In genomic region chr1:19109711-19110110, GRCm38 (mm10) we compare ENCODE assay signal across 10 mouse cellular contexts. TPM values are rescaled to one million over a fixed set of nuclear protein-coding genes. Genes with fewer than 3 reads are reported as not detected.
DNase-seq lines count a peak whose midpoint lies in the region; TF ChIP-seq lines count a peak whose summit lies in the region.
"Had no signal": no experiment of that assay in that cellular context is flagged by ENCODE, and none has a peak within 500 bp of the region (broad histone marks: within the 10 kb centered on the region; RNA-seq: fewer than 3 reads in every experiment).

No protein-coding gene starts in this region.

- no peak overlapping the region for H3ac ChIP-seq in myocyte (ENCODE audit: control insufficient read depth, insufficient read length)

- H3K79me2 ChIP-seq in myocyte (ENCODE audit: control insufficient read depth, insufficient read depth) = no peaks in the 10 kb centered on the region

- H3K4me3 ChIP-seq in myocyte = no peak overlapping the region

- DNase-seq in kidney, adult 18-20 months = peak; percentile 8
- no peak for DNase-seq in kidney, adult 11 months
- DNase-seq in c-Kit-positive CD71-negative TER-119-negative erythroid progenitor cells, embryonic 14.5 days (ENCODE audit: low read depth) = peak; percentile 3
- DNase-seq in hindlimb bud, embryonic 11.5 days (ENCODE audit: extremely low spot score, low read depth, low spot score) = peak; percentile 70
- no peak for DNase-seq in urinary bladder, postnatal 36 days (ENCODE audit: low spot score in 2 of 2)
- DNase-seq in left cerebral cortex, adult 9 months (ENCODE audit: low spot score in 2 of 2) = no peak
- DNase-seq: cerebellum, postnatal 25 days had no signal

- no peak overlapping the region for H3K4me2 ChIP-seq in myocyte (ENCODE audit: low read depth)

- H3K27me3 ChIP-seq in myocyte (ENCODE audit: control insufficient read depth, insufficient read depth, insufficient read length) = no peaks in the 10 kb centered on the region

- TF ChIP-seq POLR2A in myocyte (IDR thresholded peaks at IDR 0.05; ENCODE audit: insufficient read length, low read depth) = no peak

- H3K36me3 ChIP-seq in myocyte (ENCODE audit: control insufficient read depth, insufficient read depth) = no peaks in the 10 kb centered on the region

TF ChIP-seq in myocyte, 11 proteins besides CTCF, POLR2A, EP300 and RAD21:
- peak; percentile 71 for TF ChIP-seq REST (IDR thresholded peaks at IDR 0.05; ENCODE audit: insufficient read depth, insufficient read length)
- no peak for TF ChIP-seq MYOD1 (IDR thresholded peaks at IDR 0.05; ENCODE audit: control insufficient read depth in 1 of 3, insufficient read length in 2 of 3, low read depth in 2 of 3)
TF ChIP-seq in myocyte: peak in this region for 1.

RNA-seq across cellular contexts. Expression of gene Tfap2d, which starts 6.9 kb away (rescaled TPM):
- polyA plus RNA-seq in myocyte (2012; fragmentation: generic; extraction: Trizol) = not detected
- polyA plus RNA-seq: gonadal fat pad, adult 2 months; thymus, postnatal 0 days had no signal

Comparison
In these comparisons a context has a peak if more than half of its experiments do, and no peak if none do; other contexts are left out.
1. DNase-seq: peak in kidney, adult 18-20 months (single experiment), c-Kit-positive CD71-negative TER-119-negative erythroid progenitor cells, embryonic 14.5 days (single experiment) and hindlimb bud, embryonic 11.5 days (single experiment); none in kidney, adult 11 months (single experiment), urinary bladder, postnatal 36 days (0 of 2) and left cerebral cortex, adult 9 months (0 of 2).